Mouse (Mus musculus) hindbrain, embryonic 14.5 days (tissue): ENCODE measurements at regions not wholly inside any gene's neighbourhood (a gene's known extent, or its start where the extent isn't known, plus 50 kb on each side); places are given as distances from the start of the nearest gene placed in this dataset.
"Not testable (repeated sequence)": the region's sequence is repeated elsewhere in the genome, so short reads cannot be mapped to it uniquely, and the experiment has no call there.

Source experiments
- ATAC-seq: fragments of 200-750 bp; cut with Nextera tagmentation; 2 replicates; pipeline ENCODE4 v1.8.0; 2017; ENCODE audit warnings: moderate number of reproducible peaks, mild to moderate bottlenecking, moderate TSS enrichment, moderate library complexity; ENCODE audit not compliant: low FRiP score
- DNase-seq: peaks from one replicate; pipeline ENCODE4 v3.0.0-alpha.2; 2015; ENCODE audit warnings: low spot score
- H3K27ac ChIP-seq: fragments of 300-500 bp; sonication (generic); 2 replicates; pipeline ENCODE4 v1.5.1; 2014; ENCODE audit warnings: mild to moderate bottlenecking, moderate library complexity
- H3K27me3 ChIP-seq: fragments of 300-500 bp; sonication (generic); 2 replicates; pipeline ENCODE4 v1.6.1; 2014; ENCODE audit warnings: mild to moderate bottlenecking, low read length, mixed read lengths; ENCODE audit not compliant: control insufficient read depth, insufficient read depth
- H3K36me3 ChIP-seq: fragments of 300-500 bp; sonication (generic); replicated peaks from 2 replicates; pipeline ENCODE4 v1.6.1; 2014; ENCODE audit not compliant: control insufficient read depth, insufficient read depth
- H3K4me1 ChIP-seq: fragments of 300-500 bp; sonication (generic); replicated peaks from 2 replicates; pipeline ENCODE4 v1.6.1; 2014; ENCODE audit warnings: antibody characterized with exemption, low read length, mixed read lengths; ENCODE audit not compliant: control insufficient read depth, insufficient read depth
- H3K4me2 ChIP-seq: fragments of 300-500 bp; sonication (generic); replicated peaks from 2 replicates; pipeline ENCODE4 v1.6.1; 2014; ENCODE audit warnings: mild to moderate bottlenecking, moderate library complexity
- H3K4me3 ChIP-seq: fragments of 300-500 bp; sonication (generic); replicated peaks from 2 replicates; pipeline ENCODE4 v1.5.1; 2014; ENCODE audit warnings: mild to moderate bottlenecking, low read length
- H3K9ac ChIP-seq: fragments of 300-500 bp; sonication (generic); 2 replicates; pipeline ENCODE4 v1.6.1; 2014
- H3K9me3 ChIP-seq: fragments of 300-500 bp; sonication (generic); 2 replicates; pipeline ENCODE4 v1.6.1; 2016; ENCODE audit warnings: low read length; ENCODE audit not compliant: control insufficient read depth
- WGBS: fragments of 180-500 bp; shearing (Covaris S2); extraction: QIAGEN DNeasy Blood & Tissue Kit; methylation state at CpG from one replicate; pipeline ENCODE4 v1.1.7; 2014; 5-methylcytosine and 5-hydroxymethylcytosine counted together

- Histone ChIP-seq H3K27ac (no peak overlapping the region), H3K9ac (no peak overlapping the region), H3K4me3 (no peak overlapping the region), H3K4me1 (no peaks in the 10 kb centered on the region), H3K36me3 (no peaks in the 10 kb centered on the region), H3K27me3 (no peaks in the 10 kb centered on the region), H3K4me2 (no peak overlapping the region), H3K9me3 (no peaks in the 10 kb centered on the region)
- WGBS: 81% methylated on average over 7 of the region's 7 CpGs
- ATAC-seq (no peak), DNase-seq (no peak)
Observed at GRCm38 (mm10) chr9:5663886-5664285, 318.7 kb downstream of the Casp12 start.

DNA sequence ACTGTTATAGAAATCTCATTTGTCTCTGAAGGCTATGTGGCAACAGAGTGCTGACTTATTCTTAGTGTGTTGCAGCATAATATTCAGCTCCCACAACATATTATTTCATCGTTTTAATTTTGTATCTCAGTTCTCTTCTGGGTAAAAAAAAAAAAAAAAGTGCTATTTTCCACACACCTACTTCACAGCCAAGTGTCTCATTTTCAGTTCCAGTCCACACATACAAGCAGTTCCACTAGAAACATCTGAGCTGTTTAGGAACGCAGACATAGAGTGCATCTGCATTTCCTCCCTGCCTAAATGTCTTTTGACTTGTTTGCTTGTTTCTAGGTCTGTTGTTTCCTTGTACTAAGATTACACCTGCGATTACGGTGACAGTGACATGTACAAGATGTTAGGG, 328.3 kb downstream of the Casp12 start:
- H3K27ac ChIP-seq: no peak overlapping the region
- WGBS: 91% methylated on average over 4 of the region's 4 CpGs
- H3K4me2 ChIP-seq: no peak overlapping the region

DNA sequence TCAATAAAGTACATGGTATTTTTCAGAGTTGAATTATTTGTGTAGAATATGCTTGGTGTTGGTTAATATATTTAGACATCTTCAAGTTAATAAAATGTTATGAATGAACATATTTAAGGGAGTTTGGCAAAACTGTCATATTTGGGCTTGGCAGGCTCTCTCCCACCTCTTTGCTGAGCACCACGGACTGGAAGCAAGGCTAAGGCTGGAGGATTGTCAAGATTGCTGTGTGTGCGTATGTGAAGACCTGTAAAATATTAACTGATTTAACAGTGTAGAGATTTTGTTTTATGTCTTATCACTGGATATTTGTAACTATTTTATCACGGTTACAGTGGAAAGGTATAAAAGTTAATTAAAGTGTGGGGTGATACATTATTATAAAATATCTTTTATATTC, 363.3 kb downstream of the Casp12 start:
- Histone ChIP-seq H3K9me3 (no peaks in the 10 kb centered on the region), H3K36me3 (no peaks in the 10 kb centered on the region), H3K4me1 (no peaks in the 10 kb centered on the region), H3K4me3 (no peak overlapping the region), H3K27ac (no peak overlapping the region), H3K4me2 (no peak overlapping the region), H3K27me3 (no peaks in the 10 kb centered on the region), H3K9ac (no peak overlapping the region)
- 76% methylated on average over 3 of the region's 3 CpGs for WGBS
- DNase-seq (no peak), ATAC-seq (no peak)

More for the DNA sequence above, 328.3 kb downstream of the Casp12 start:
- Histone ChIP-seq H3K36me3 (no peaks in the 10 kb centered on the region), H3K4me1 (no peaks in the 10 kb centered on the region), H3K9me3 (no peaks in the 10 kb centered on the region), H3K27me3 (no peaks in the 10 kb centered on the region), H3K9ac (no peak overlapping the region), H3K4me3 (no peak overlapping the region)
- no peak for DNase-seq
- no peak for ATAC-seq

DNA sequence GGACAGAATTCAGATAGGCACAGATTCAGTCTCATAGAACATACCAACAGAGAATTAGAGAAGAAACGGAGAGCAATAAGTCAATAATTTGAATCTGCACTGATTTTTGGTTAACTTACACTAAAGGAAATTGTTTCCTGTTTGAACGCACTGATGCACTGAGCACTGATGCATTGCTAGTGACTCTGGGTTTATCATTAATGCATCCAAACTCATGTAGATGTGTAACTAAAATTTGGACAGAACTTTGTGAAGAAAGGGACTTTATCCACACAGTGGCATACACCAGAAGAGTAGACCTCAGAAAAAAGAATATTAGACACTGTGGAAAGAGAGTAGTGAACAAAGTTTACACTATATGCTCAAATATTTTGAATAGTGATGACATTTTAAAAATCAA, 364.2 kb downstream of the Casp12 start:
- Histone ChIP-seq H3K4me2 (no peak overlapping the region), H3K36me3 (no peaks in the 10 kb centered on the region), H3K9ac (no peak overlapping the region), H3K27ac (no peak overlapping the region), H3K27me3 (no peaks in the 10 kb centered on the region), H3K9me3 (no peaks in the 10 kb centered on the region), H3K4me1 (no peaks in the 10 kb centered on the region), H3K4me3 (no peak overlapping the region)
- WGBS: 66% methylated on average over 2 of the region's 2 CpGs
- ATAC-seq (no peak), DNase-seq (no peak)

DNA sequence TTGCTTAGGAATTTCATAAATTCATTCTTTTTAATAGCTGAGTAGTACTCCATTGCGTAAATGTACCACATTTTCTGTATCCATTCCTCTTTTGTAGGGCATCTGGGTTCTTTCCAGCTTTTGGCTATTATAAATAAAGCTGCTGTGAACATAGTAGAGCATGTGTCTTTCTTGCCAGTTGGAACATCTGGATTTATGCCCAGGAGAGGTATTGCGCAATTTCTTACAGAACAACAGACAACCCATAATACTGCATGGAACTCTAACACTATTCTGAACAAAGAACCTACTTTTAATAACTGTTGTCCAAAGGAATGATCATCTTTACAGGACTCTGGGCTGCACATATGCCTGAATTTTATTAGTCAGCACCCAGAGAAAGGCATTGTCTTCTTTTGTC, 373.4 kb downstream of the Casp12 start:
- not testable (repeated sequence) for ATAC-seq, DNase-seq, H3K4me3 ChIP-seq, H3K27ac ChIP-seq, H3K36me3 ChIP-seq, H3K27me3 ChIP-seq, H3K9me3 ChIP-seq, H3K9ac ChIP-seq, H3K4me2 ChIP-seq, H3K4me1 ChIP-seq
- WGBS: 94% methylated on average over 2 of the region's 2 CpGs

DNA sequence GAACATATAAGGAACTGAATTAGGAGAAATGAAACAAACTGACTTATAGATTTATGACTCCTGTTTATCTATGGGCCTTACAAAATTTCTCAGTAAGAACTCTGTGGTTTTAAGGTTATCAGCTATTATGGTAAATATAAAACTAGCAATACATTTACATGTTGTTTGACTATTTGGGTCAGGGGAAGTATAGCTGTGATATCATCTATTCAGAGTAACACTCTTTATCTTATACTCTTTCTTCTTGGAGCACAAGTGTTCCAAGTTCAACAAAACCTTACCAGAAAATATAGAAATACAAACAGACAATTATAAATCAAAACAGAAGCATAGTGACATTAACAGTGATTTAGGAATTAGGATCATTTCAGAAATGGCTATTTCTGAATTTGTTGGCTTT, 383.6 kb downstream of the Casp12 start:
- ATAC-seq: no peak
- Histone ChIP-seq H3K27me3 (no peaks in the 10 kb centered on the region), H3K4me3 (no peak overlapping the region), H3K4me1 (no peaks in the 10 kb centered on the region), H3K9me3 (no peaks in the 10 kb centered on the region), H3K27ac (no peak overlapping the region), H3K9ac (no peak overlapping the region), H3K4me2 (no peak overlapping the region), H3K36me3 (no peaks in the 10 kb centered on the region)
- DNase-seq: no peak

DNA sequence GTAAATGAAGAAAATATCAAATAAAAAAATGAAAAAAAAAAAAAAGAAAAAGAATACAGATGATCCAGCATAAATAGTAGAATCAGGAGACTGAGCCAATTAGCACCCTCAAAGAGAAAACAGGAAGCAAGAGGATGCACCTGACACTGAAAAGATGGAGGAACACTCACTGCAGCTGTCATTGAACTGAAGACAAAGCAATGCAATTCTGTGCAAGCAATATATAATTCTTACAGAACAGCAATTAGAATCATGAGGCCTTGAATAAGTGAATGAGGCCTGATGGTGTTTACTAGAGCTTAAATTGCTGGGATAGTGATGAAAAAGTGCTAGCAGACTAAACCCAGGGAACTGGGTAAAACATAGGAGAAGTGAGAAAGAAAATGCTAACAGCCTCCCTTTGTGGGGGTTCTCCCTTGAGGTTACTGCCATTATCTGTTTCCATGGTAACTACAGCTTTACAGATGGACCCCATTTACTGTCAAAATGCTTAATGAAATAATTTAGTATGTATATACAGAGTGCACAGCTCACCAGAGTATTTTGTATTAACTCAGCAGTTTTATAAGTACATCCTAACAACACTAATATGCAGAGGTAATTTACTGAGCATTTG, 407.6 kb downstream of the Casp12 start:
- Histone ChIP-seq H3K27ac (peak overlapping the region; percentile 81), H3K27me3 (no peaks in the 10 kb centered on the region), H3K9me3 (0 out of 2 replicates have a peak, but pooled peaks cover 11% of the 10 kb centered on the region), H3K36me3 (no peaks in the 10 kb centered on the region), H3K4me2 (no peak overlapping the region), H3K4me1 (no peaks in the 10 kb centered on the region), H3K4me3 (no peak overlapping the region), H3K9ac (no peak overlapping the region)
- DNase-seq (peak; percentile 61), ATAC-seq (peak; percentile 94)

DNA sequence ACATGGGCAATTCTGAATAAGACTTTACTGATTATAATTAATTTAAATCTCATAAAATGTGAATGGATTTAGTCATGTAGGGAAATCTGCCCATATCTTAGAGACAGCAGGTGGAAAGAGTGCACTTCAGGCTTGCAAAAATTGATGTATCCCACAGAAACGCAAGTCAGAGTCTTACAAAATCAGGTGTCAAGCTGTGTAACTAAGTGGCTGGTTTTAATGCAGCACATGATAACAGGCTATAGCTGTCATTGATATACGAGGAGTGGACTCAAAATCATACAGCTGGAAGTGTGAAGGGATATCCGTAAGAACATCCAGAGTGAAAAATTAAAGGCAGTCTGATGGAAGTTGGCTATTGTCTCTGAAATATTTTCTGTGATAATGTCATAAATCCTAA, 408.6 kb downstream of the Casp12 start:
- Histone ChIP-seq H3K36me3 (no peaks in the 10 kb centered on the region), H3K4me1 (no peaks in the 10 kb centered on the region), H3K4me3 (no peak overlapping the region), H3K4me2 (no peak overlapping the region), H3K9me3 (0 out of 2 replicates have a peak, but pooled peaks cover 11% of the 10 kb centered on the region), H3K9ac (no peak overlapping the region), H3K27ac (no peak overlapping the region), H3K27me3 (no peaks in the 10 kb centered on the region)
- ATAC-seq (no peak), DNase-seq (no peak)
- 57% methylated on average over 3 of the region's 3 CpGs for WGBS

DNA sequence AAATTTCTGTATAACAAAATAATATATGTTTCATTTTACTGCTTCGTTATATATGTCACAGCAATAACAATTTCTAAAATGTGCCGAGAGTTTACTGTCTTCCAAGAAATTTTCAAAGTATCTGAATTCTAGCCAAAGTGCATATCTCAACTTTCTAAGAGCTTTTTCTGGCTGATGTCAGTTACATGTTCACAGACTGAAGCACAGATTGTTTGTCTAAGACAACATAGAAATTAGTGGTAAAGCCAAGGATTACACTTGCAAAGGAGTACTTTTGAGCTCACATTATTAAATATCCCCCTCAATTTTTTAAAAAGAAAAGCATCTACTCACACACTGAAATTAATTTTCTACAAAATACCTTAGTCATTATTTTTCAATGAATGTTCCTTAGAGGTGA, 407.2 kb upstream of the Pdgfd start:
- Histone ChIP-seq H3K27ac (no peak overlapping the region), H3K9ac (no peak overlapping the region), H3K36me3 (no peaks in the 10 kb centered on the region), H3K4me3 (no peak overlapping the region), H3K4me2 (no peak overlapping the region), H3K4me1 (no peaks in the 10 kb centered on the region), H3K27me3 (no peaks in the 10 kb centered on the region), H3K9me3 (0 out of 2 replicates have a peak, but pooled peaks cover 4% of the 10 kb centered on the region)
- WGBS: 94% methylated on average over 2 of the region's 2 CpGs
- no peak for DNase-seq
- no peak for ATAC-seq

DNA sequence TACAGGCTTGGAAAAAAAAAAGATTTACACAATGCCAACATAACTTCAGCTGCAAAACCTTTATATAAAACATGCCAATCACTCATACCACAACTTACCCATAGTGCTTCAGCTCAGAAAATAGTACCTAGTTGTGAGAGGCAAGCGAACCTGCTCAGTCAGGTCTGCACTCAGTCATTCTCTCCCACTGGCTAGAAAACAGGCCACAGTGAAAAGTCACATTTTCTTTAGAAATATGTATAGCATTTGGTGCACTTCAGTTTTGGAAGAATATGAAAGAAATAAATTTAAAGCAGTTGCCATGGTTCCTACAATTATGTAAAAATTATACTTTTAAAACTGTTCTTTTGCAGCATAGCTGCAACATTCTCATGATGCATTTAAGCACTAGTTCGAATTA, 398.5 kb upstream of the Pdgfd start:
- no peaks in the 10 kb centered on the region for H3K27me3 ChIP-seq
- no peak overlapping the region for H3K27ac ChIP-seq
- no peak for ATAC-seq
- no peak overlapping the region for H3K4me3 ChIP-seq
- no peaks in the 10 kb centered on the region for H3K36me3 ChIP-seq
- H3K9me3 ChIP-seq: no peaks in the 10 kb centered on the region
- no peak overlapping the region for H3K9ac ChIP-seq
- H3K4me2 ChIP-seq: no peak overlapping the region
- 83% methylated on average over 2 of the region's 2 CpGs for whole genome bisulfite sequencing
- no peaks in the 10 kb centered on the region for H3K4me1 ChIP-seq
- no peak for DNase-seq
